Mouse (Mus musculus) kidney, adult 11 months (tissue): Measurements from ENCODE around the gene Sumo2.
"Not testable (repeated sequence)": the region's sequence is repeated elsewhere in the genome, so short reads cannot be mapped to it uniquely, and the experiment has no call there.

Source experiments
- DNase-seq: peaks from one replicate; pipeline ENCODE4 v3.0.0; 2022

Gene Sumo2

GRCm38 (mm10) chr11:115481553-115482259 is 54.4 kb downstream of the Sumo2 start:
- no peak for DNase-seq

- DNase-seq: no peak
These were observed 57.7 kb downstream of the Sumo2 start for GRCm38 (mm10) chr11:115478296-115478938.

- DNase-seq: not testable (repeated sequence)
These were observed 58.7 kb downstream of the Sumo2 start for GRCm38 (mm10) chr11:115477388-115477787.

- DNase-seq: not testable (repeated sequence)
These were observed 59.4 kb downstream of the Sumo2 start for GRCm38 (mm10) chr11:115476630-115477029.

GRCm38 (mm10) chr11:115475758-115476237 is 60.3 kb downstream of the Sumo2 start:
- no peak for DNase-seq

- peak; percentile 95 for DNase-seq
These were observed 60.9 kb downstream of the Sumo2 start, which contains the start of gene Armc7 for GRCm38 (mm10) chr11:115475025-115475757. Gene Armc7, plus strand, starts transcription at chr11:115475667.

GRCm38 (mm10) chr11:115473626-115474275 is 62.3 kb downstream of the Sumo2 start:
- DNase-seq: peak; percentile 94
